Mouse (Mus musculus) liver, postnatal 0 days (tissue): Measurements from ENCODE around the gene Clec2l.

Experiments used
- CTCF ChIP-seq: sonication (generic); IDR thresholded peaks from 2 replicates; pipeline ENCODE4 v1.5.1; 2016; ENCODE audit warnings: antibody characterized with exemption, low read depth
- EP300 ChIP-seq: IDR thresholded peaks from 2 replicates; pipeline ENCODE4 v1.6.1; 2016; ENCODE audit warnings: antibody characterized with exemption, low read depth, mild to moderate bottlenecking

DNA sequence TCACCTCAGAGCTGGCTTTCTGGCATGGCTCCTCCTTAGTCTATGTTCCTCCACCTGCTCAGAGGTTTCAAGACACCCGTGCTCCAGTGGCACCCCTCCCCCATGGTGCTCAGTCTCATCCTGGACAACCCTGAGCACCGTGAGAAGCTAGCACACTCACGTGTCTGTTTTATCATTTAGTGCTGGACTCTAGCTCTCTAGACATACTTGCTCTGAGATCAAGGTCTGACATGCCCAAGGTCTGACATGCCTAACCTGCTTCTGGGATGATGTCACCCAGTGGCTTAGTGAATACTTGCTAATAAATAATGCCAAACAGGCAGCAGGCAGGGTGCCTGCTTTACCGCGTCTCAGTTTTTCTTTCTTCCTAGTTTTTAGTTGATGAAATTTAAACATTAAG is 20.3 kb upstream of the Clec2l start:
- TF ChIP-seq CTCF = no peak
- TF ChIP-seq EP300 = no peak
